Mouse (Mus musculus): Measurements from ENCODE around the gene Cmas.

Cmas gene

DNA sequence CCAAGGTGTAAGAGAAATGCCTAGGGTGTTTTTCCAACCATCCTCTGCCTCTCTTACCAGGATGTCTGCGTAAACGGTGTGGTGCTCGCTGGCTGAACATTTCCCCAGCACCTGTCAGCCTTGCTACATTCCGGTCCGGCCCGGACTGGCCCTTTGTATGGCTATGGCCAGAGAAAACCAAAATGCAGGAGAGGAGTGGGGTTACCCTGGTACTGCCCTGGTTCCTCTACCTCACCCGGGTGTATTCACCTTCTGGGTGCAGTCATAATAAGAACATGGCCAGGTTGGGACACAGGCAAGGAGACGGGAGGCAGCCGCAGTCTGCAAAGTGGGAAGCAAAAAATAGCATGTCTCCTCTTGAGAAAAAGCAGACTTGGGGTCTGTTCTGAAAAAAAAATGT lies 38.6 kb downstream of the Cmas start:
- no peak for DNase-seq

DNA sequence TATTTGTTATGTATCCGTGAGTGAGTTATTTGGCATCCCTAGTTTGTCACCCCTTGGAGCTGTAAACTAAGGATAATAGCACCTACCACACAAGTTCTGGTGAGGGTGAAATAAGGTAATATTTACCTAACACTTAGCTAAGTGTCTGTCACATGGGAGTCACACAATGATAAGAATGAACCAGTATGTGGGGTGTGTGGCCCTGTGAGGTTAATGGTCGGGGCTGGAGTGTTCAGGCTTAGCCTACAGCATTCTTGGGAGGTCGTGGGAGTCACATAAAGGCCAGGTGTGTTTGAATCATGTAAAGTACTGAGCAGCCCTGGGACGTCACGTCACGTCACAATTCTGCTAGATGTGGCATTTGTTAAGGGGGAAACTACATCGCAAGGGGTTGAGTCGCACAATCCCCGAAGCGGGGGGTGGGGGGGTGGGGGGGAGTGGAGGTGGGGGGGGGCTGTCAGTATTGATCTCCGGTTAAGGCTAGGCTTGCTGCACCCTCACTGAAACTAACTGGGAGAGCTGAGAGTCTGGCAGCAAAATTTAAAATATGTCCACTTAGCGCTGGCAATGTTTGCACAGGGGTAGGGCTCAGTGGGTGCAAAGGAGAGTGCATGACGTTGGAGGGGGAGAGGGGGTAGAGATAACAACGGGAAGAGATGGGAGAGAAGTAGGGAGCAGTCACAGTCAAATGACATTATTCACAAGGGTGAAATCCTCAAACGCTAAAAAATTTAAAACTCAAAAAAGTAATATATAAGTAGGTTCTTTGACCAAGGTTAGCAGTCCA lies 39.4 kb downstream of the Cmas start:
- DNase-seq = no peak

DNA sequence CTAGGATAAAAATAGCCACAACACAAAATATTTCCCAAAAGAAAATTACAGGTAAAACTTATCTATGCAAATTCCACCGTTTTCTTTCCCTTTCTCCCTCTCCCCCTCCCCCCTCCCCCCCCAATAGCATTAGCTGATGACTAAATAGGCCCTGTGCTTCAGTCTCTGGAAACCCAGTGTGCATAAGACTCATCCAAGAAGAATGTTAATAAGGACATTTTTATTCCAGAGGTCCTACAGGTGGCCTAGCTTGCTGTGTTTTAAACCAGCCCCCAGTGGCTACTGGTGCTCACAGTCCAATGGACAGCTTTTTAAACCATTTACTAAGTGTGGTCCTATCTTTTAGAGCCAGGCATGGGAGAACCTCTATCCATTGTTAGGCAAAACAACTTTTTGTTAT lies 41.5 kb downstream of the Cmas start:
- no peak for DNase-seq

DNA sequence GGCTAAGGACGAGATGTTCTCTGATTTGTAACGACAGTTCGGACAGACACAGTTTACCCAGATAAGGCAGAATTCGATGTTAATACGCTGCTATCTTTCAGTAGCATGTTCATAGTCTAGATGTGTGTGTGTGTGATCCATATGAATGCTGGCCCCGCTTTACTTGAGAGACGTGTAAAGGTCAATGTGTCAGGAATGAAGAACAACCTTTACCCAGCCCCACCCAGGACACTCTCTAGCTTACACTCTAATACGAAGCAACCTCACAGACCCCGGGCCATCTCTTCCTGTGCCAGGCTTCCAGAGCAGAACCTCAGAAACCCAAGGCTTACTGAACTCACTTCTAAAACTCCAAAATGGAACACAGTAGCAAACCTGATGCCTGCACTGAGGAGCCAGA lies 42.4 kb downstream of the Cmas start:
- no peak for DNase-seq

DNA sequence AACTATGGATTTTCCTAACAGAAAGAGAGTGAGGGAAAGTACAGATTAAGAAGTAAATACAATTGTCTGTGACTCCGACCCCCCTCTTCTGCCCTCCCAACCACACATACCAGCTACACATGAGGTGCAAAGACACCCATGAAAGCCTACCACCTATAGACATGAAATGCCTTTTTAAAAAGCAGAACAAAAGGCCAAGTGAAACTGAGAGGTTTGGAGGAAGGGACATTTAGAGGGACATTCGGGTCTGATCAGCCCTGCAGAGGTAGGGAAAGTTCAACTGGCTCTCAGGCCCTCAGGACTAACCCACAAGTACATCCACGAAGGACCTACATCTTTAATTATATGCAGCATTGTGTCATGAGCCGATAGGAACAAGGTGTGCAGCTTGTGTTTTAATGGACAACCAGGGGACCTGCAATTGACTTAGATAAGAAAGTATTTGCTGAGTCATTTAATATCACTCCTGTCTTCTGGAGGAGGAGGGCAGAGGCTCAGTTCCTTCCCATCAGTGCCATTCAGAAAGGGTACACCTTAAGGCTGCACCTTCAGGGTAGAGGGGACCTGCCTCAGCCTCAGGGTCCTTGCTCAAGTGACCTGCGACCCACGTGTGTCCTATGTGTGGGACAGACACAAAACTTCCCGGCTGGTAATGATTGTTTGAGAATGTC lies 43.4 kb downstream of the Cmas start:
- no peak for DNase-seq

DNA sequence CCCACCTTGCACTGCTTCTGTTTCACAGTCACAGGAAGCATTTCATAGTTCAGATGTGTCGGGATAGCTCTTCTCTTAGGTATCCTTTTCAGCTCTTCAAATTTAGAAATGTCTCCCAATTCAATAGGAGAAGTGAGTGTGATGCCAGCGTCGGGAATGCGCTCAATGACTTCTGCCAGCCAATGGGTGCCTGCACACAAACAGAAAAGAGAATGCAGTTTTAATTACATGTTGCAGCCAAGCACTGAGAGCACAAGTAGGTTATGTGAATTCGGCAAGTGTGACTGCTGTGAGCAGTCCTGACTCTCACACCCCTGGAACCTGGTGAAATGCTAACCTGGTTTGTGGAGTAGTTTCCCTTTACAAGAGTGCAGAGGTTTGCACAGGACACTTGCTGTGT lies 45.2 kb downstream of the Cmas start:
- DNase-seq = no peak

DNA sequence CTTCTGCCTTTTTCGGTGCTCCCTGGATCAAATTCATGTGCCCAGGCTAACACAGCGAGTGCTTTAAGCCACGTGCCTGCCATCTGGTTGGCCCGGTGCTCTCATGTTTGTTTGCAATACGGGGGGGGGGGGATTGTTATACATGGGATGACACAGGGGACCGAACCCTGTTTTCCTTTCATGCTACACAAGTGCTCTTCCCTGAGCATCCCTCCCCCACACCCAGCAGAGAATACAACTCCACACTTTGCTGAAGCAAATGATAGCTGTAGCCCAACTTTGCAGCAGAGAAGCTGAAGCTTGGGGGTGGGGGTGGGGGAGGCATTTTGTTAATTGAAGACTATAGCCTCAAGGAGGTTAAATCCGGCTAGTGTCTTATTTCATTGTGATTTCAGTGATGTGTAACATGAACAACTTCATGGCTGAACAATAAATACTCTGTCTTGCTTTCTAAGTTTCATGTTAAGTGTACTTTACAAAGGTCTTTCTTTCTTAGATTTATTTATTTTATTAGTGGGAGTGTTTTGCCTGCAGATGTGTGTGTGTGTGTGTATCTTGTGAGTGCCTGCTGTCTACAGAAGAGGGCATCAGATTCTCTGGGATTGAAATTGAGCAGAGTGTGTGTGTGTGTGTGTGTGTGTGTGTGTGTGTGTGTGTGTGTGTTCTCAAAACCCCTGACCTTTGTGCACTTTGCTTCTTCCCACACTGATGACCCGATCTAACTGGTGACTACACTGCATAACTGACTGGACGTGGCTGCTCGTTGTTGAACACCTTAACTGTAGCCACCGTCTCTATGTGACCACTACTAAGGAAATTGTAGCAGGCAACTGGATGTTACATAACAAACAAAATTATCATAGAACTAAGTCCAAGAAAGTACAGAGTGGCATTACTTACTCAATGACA lies 46.4 kb downstream of the Cmas start:
- DNase-seq = no peak

DNA sequence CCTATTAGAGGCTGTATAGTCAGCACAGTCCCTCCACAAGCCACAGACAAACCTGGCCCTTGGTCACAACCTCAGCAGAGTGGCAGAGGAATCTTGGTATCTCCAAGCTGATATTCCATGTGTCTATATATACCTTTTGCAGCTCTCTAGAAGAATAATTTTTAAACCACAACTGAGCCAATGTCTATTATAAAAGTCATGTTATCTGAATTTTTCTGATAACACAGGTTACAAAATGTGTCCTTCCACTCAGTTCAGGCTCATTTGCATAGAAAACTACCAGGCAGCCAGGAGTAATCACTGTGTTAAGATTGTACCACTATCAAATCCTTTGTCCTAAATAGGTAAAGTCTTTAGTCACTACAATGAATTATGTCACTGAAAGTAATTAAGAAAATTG lies 47.9 kb downstream of the Cmas start, which contains the start of gene Sult6b2:
Sult6b2 (minus strand) TSS at position 101 of the 400 bp plus-strand sequence.
- no peak for DNase-seq

DNA sequence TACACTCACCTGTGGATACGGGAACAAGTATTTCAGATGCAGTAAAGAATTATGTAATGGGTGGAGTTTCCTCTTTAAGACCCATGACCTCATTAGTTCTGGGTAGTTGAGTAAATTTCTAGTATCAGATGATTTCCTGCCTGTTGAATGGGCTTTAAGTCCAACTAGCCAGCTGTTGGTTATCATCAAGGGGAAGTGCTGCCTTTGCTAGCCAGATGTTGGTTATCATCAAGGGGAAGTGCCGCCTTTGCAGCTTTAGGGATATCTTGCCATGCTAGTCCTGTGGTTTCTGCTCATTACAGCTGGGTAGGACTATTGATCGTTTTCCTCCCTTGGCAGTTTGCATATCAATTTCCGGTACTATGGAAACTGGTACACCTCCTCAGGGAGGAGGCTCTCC lies 49.8 kb downstream of the Cmas start:
- no peak for DNase-seq

DNA sequence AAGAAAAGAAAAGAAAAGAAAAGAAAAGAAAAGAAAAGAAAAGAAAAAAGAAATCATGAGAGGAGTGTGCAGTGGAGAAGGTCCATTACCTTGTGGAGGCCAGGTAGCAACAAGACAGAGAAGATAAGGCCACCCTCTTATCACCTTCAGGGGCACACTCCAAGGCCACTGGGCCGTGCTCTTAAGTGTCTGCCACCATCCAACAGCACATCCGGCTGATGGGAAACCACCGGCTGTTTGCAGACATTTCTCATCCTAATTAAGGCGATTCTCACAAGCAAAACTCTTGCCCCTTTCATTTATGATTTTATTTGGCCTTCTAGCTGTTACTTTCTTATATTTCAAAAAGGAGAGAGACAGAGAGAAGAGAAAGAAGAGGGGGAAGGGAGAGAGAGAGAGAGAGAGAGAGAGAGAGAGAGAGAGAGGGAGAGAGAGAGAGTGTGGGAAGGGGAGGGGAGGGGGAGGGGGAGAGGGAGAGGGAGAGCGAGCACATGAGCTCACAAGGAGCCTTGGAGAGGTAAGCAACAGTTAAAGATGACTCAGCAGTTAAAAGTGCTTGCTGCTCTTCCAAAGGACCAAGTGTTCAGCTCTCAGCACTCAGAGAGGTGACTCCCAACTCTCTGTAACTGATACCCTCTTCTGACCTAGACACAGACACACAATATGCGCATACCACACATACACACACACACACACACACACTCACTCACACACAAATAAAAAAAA lies 53.0 kb downstream of the Cmas start:
- DNase-seq = no peak

DNA sequence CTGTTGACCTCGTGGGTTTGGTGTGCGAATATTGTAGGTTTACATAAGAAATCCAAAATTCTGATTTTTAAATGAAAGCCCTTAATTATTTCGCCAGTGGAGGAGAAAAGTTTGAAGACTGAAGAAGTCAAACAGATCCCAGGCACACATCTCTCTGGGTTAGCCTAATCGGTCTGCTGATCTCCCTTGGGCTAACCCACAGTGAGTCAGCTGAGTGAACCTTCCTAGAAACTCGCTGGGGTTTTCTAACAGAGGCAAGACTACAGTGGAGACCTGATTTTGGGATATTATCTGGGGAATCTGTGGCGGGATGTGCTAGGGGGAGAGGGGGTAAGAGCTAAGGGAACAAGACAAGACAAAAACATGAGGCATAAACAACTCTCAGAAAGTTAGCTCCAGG lies 53.8 kb downstream of the Cmas start:
- DNase-seq = no peak

DNA sequence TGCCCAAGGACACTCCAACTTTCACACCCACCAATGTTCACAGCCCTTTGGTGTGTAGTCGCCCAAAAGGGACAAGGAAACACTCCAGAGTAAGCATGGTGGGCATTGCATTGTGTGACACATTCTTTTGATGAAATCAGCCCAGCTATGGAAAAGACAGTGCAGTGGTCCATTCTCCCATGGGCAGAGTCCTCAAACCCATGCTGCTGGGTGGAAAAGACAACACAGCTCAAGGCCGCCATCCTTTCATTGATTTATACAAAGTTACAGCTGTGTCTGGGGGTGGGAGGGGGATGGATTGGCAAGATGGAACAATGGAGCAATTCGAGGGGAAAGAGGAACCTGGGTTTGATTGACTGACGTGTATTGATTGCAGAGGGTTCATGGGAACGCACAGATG lies 56.5 kb downstream of the Cmas start:
- no peak for DNase-seq

DNA sequence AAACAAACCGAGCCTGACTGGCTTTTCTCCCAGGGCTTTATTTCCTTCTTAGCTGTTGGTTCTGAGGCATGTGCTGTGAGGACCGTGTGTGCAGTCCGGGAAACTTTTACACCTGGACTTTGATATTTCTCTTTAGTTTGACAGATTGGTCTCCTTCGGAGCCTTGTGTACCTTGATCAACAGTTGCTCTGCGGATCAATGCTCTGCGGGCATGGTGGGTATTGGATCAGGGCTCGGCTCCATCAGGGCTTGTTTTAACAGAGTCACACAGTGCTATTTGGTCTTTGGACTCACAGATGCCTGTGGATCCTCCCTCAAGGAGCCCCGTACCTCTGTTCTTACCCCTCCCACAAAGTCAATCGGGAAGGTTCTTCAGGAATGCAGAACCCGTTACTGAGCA lies 57.5 kb downstream of the Cmas start:
- DNase-seq = peak; percentile 47

DNA sequence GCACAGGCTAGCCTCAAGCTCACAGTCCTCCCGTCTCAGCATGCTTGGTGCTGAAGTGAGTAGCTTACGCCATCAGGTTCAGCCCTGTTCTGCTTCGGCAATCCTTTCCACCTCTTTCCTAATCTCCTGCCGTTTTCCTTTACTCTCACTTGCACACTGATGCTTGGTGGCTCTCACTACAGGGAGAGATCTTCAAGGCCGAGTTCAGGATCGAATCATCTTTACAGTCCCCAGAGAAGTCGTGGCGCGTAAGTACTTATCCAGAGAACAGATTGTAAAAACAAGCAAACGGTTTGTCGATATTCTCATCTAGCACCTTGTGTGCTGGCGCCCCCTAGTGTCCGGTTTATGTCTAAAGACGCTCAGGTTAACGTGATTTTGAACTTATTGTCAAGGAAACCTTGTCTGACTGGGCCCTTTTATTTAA lies 58.0 kb downstream of the Cmas start:
- peak; percentile 88 for DNase-seq

DNA sequence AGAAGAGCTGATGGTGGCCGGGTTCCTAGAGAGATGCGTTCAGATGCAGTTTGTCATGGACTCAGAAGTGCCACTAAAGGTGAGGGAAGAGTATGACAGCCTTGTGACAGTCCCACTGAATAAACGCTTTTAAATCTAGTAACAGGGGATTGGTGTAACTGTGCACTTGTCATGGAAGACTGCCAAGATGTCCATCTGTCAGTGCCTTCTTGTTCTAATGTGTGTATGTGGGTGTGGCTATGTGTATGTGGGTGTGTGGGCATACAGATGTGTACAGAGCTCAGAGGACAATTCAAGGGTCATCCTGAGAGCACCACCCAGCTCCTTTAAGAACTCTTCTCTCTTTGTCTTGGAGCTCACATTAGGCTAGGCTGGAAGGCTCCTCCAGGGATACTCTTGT lies 59.0 kb downstream of the Cmas start:
- no peak for DNase-seq

DNA sequence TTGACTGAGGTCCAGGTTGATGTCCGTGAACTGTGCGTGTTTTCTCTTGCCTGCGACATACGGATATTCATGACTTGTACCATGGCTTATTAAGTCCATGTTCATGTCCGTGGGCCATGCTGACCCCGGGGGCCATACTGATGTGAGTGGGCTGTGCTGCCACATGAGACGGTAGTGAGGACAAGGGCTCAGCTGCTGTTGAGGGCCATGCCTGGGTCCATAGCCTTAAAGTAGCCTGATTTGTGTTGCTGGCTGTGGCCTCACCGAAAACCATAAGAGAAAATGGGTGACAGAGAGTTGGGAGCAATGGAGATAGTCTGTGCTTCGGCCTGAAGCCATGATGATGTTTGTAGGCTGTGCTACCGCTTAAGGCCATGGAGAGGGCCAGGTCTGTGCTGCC lies 61.8 kb downstream of the Cmas start:
- no peak for DNase-seq

DNA sequence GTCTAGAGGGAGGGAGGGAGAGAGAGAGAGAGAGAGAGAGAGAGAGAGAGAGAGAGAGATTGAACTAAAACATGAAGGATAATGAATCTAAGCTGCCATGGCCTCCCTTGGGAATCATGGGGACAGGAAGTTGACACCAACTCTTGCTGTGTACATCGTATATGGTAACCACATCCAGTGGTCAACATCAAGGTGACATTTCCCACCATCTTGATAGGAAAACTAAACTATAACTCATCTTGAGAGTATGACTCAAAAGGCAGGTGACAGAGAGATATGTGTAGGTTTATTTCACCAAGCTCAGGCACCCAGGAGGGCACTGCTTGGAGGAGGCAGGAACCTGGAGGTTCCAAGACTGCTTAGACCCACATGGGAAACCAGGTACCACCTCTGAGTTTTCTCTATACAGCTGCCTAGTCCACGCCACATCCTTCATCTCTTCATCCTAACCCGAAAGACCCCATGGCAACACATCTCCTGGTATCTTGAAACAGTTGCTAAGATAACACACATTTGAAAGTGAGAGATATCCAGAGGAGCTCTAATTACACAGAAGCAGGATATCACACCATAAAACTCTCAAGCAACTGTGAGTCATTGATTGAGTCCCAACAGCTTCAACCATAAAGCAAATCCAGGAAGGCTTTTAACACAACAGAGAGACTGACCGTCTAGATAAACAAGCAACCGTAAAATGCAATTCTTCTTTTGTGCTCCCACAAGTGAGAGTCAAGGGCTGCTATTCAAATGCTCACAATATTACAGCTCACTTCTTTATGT lies 66.7 kb downstream of the Cmas start:
- no peak for DNase-seq

Data from kidney, adult 18-20 months (tissue).